Mouse (Mus musculus) CD4-positive, CD25-positive, alpha-beta regulatory T cell, adult 2 months (primary cell): ENCODE results near the gene Ddit4.
"Not testable (repeated sequence)": the region's sequence is repeated elsewhere in the genome, so short reads cannot be mapped to it uniquely, and the experiment has no call there.

Experiments
- DNase-seq: peaks from one replicate; pipeline ENCODE4 v3.0.0-alpha.2; 2012; ENCODE audit warnings: low read depth, low spot score

Ddit4 gene

GRCm38 (mm10) chr10:59951211-59952151 is at the start of gene Ddit4:
Ddit4 (minus strand) TSS chr10:59951834.
- peak; percentile 99 for DNase-seq

GRCm38 (mm10) chr10:59999057-59999456 is 47.4 kb upstream of the Ddit4 start:
- no peak for DNase-seq

GRCm38 (mm10) chr10:59997591-59997990 is 46.0 kb upstream of the Ddit4 start:
- DNase-seq: peak; percentile 83

GRCm38 (mm10) chr10:59995889-59996288 is 44.3 kb upstream of the Ddit4 start:
- no peak for DNase-seq

- not testable (repeated sequence) for DNase-seq
Measured at GRCm38 (mm10) chr10:59993813-59994212, 42.2 kb upstream of the Ddit4 start.

- DNase-seq: no peak
Measured at GRCm38 (mm10) chr10:59992024-59992423, 40.4 kb upstream of the Ddit4 start.

- no peak for DNase-seq
Measured at GRCm38 (mm10) chr10:59991262-59991880, 39.7 kb upstream of the Ddit4 start.

- DNase-seq: no peak
Measured at GRCm38 (mm10) chr10:59990393-59990792, 38.8 kb upstream of the Ddit4 start.

GRCm38 (mm10) chr10:59988036-59988435 is 36.4 kb upstream of the Ddit4 start:
- DNase-seq: no peak

GRCm38 (mm10) chr10:59982379-59982873 is 30.8 kb upstream of the Ddit4 start:
- no peak for DNase-seq

GRCm38 (mm10) chr10:59981792-59982191 is 30.2 kb upstream of the Ddit4 start:
- no peak for DNase-seq

- peak; percentile 54 for DNase-seq
Measured at GRCm38 (mm10) chr10:59981336-59981735, 29.7 kb upstream of the Ddit4 start.

GRCm38 (mm10) chr10:59980815-59981244 is 29.2 kb upstream of the Ddit4 start:
- peak; percentile 59 for DNase-seq

- no peak for DNase-seq
Measured at GRCm38 (mm10) chr10:59978873-59979743, 27.5 kb upstream of the Ddit4 start.

- DNase-seq: no peak
Measured at GRCm38 (mm10) chr10:59978401-59978800, 26.8 kb upstream of the Ddit4 start.

- no peak for DNase-seq
Measured at GRCm38 (mm10) chr10:59977715-59978343, 26.2 kb upstream of the Ddit4 start.

GRCm38 (mm10) chr10:59977141-59977540 is 25.5 kb upstream of the Ddit4 start:
- DNase-seq: no peak

GRCm38 (mm10) chr10:59974786-59975185 is 23.2 kb upstream of the Ddit4 start:
- DNase-seq: peak; percentile 59

GRCm38 (mm10) chr10:59974191-59974664 is 22.6 kb upstream of the Ddit4 start:
- peak; percentile 83 for DNase-seq

- no peak for DNase-seq
Measured at GRCm38 (mm10) chr10:59973400-59973799, 21.8 kb upstream of the Ddit4 start.

- no peak for DNase-seq
Measured at GRCm38 (mm10) chr10:59972999-59973398, 21.4 kb upstream of the Ddit4 start.
